Mouse (Mus musculus): ENCODE measurements around the gene Acp6.

DNA sequence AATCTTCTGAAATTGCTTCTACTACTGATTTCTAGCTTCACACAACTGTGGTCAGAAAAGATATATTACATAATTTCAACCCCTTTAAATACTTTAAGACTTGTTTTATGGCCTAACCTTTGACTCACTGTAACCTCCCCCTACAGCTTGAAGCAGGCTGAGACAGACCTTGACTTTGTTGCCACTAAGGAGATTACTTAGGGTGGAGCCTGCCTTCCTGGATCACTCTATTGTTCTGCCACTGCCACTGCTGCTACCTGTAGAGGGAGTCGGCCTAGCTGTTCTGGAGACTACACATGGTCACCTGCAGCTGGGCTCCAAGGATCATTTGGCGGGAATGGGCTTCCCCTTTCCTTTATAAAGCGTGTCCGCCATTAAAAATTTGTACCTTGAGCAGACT lies 29.2 kb upstream of the Acp6 start:
- no peak for TF ChIP-seq CTCF (IDR thresholded peaks at IDR 0.05; ENCODE audit: borderline replicate concordance, insufficient read depth, low read length)
- TF ChIP-seq POLR2A (IDR thresholded peaks at IDR 0.05; ENCODE audit: low read depth, low read length), result no peak
